Mouse (Mus musculus) liver, postnatal 0 days (tissue): ENCODE results near the gene Safb.

Source experiments
- CTCF ChIP-seq: sonication (generic); IDR thresholded peaks from 2 replicates; pipeline ENCODE4 v1.5.1; 2016; ENCODE audit warnings: antibody characterized with exemption, low read depth
- EP300 ChIP-seq: IDR thresholded peaks from 2 replicates; pipeline ENCODE4 v1.6.1; 2016; ENCODE audit warnings: antibody characterized with exemption, low read depth, mild to moderate bottlenecking

- TF ChIP-seq EP300: no peak
- no peak for TF ChIP-seq CTCF
Observed at GRCm38 (mm10) chr17:56607521-56608062, 23.0 kb downstream of the Safb start.
